Mouse (Mus musculus) olfactory bulb, adult 2 months (tissue): ENCODE data around the gene Mospd3. TPM values are rescaled to one million over a fixed set of nuclear protein-coding genes. Genes with fewer than 3 reads are reported as not detected.

Experiments
- H3K27ac ChIP-seq: fragments of 200-500 bp; 2 replicates; pipeline ENCODE4 v1.5.1; 2012; ENCODE audit warnings: low read depth, low read length; ENCODE audit not compliant: insufficient read depth
- H3K4me1 ChIP-seq: fragments of 200-500 bp; 2 replicates; pipeline ENCODE4 v1.6.1; 2012; ENCODE audit warnings: low read length; ENCODE audit not compliant: control insufficient read depth, insufficient read depth
- H3K4me3 ChIP-seq: fragments of 200-500 bp; 2 replicates; pipeline ENCODE4 v1.5.1; 2012; ENCODE audit warnings: mild to moderate bottlenecking, low read depth, low read length, moderate library complexity; ENCODE audit not compliant: insufficient read depth
- CTCF ChIP-seq: fragments of 200-500 bp; IDR thresholded peaks from 2 replicates; pipeline ENCODE4 v1.5.1; 2012; ENCODE audit warnings: low read depth, mild to moderate bottlenecking, low read length, moderate library complexity; ENCODE audit not compliant: insufficient read depth
- POLR2A ChIP-seq: fragments of 200-500 bp; IDR thresholded peaks from 2 replicates; pipeline ENCODE4 v1.6.1; 2012; ENCODE audit warnings: mild to moderate bottlenecking, low read depth, low read length, moderate library complexity; ENCODE audit not compliant: insufficient read depth
- WGBS: fragments of 180-500 bp; shearing (Covaris S2); methylation state at CpG from one replicate; pipeline ENCODE4 v1.1.7; 2018; 5-methylcytosine and 5-hydroxymethylcytosine counted together
- polyA plus RNA-seq: library from polyadenylated mRNA; stranded (reverse); fragments of >200 nt; gene quantifications from 2 replicates; pipeline ENCODE4 v1.2.4, GENCODE M21; 2012; ENCODE audit warnings: low replicate concordance; ENCODE audit not compliant: missing spikeins, insufficient read depth, insufficient read length

Mospd3 gene
- polyA plus RNA-seq: not detected in 2 replicates

- H3K27ac ChIP-seq: peak within 1 kb of the TSS; percentile 86
- H3K4me1 ChIP-seq: peaks cover 9% of the 10 kb centered on the region
- H3K4me3 ChIP-seq: peak within 1 kb of the TSS; percentile 67
- TF ChIP-seq POLR2A (peak; percentile 29; the same call in 1 of the 2 replicates), CTCF (no peak)
- under 1% methylated on average over 41 of the region's 41 CpGs for WGBS
These were observed at the start of gene Mospd3 for GRCm38 (mm10) chr5:137600619-137601364. Mospd3 (minus strand) TSS chr5:137601058.

- no peak overlapping the region for H3K4me3 ChIP-seq
- H3K27ac ChIP-seq: no peak overlapping the region
- WGBS: 53% methylated on average over 18 of the region's 18 CpGs
These were observed 49.1 kb upstream of the Mospd3 start for GRCm38 (mm10) chr5:137649669-137650571.

GRCm38 (mm10) chr5:137649251-137649650 lies 48.4 kb upstream of the Mospd3 start:
- peaks cover 5% of the 10 kb centered on the region for H3K4me1 ChIP-seq
- 48% methylated on average over 4 of the region's 4 CpGs for WGBS
- TF ChIP-seq CTCF (no peak), POLR2A (no peak)
- H3K4me3 ChIP-seq: no peak overlapping the region
- no peak overlapping the region for H3K27ac ChIP-seq

More at GRCm38 (mm10) chr5:137649669-137650571, 49.1 kb upstream of the Mospd3 start:
- no peak for TF ChIP-seq POLR2A
- TF ChIP-seq CTCF: no peak
- peaks cover 5% of the 10 kb centered on the region for H3K4me1 ChIP-seq

GRCm38 (mm10) chr5:137647827-137648601 lies 47.2 kb upstream of the Mospd3 start:
- 82% methylated on average over 9 of the region's 9 CpGs for WGBS
- H3K27ac ChIP-seq: no peak overlapping the region
- no peak overlapping the region for H3K4me3 ChIP-seq
- TF ChIP-seq CTCF: no peak
- peaks cover 5% of the 10 kb centered on the region for H3K4me1 ChIP-seq

DNA sequence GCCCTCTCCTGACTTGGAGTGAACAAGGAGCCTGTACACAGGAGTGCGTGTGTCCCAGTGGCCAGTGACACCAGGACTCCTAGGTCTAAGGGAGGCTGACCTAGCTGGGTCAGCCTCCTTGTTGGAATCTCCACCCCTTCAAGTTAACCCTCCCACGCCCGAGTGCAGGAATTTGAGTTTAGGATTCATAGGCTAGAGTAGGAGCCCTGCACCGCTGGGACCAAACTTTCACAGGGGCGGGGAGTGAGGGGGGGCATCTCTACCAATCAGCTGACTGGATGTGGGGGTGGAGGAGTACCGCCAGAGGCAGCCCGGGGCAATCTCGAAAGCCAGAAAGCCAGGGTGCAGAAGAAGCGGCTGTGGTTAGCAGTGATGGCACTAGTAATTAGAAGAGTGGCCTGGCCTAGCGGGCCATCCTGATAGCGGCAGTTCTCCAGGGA lies 44.8 kb upstream of the Mospd3 start, which contains the start of gene Irs3:
Gene Irs3 (minus strand): TSS at position 63 of the 440 bp plus-strand sequence.
- TF ChIP-seq POLR2A (no peak), CTCF (no peak)
- Histone ChIP-seq H3K4me3 (peak within 1 kb of the TSS; percentile 1; the same call in 1 of the 2 replicates), H3K4me1 (peaks cover 5% of the 10 kb centered on the region), H3K27ac (no peak within 1 kb of the TSS)
- 35% methylated on average over 11 of the region's 11 CpGs for WGBS

DNA sequence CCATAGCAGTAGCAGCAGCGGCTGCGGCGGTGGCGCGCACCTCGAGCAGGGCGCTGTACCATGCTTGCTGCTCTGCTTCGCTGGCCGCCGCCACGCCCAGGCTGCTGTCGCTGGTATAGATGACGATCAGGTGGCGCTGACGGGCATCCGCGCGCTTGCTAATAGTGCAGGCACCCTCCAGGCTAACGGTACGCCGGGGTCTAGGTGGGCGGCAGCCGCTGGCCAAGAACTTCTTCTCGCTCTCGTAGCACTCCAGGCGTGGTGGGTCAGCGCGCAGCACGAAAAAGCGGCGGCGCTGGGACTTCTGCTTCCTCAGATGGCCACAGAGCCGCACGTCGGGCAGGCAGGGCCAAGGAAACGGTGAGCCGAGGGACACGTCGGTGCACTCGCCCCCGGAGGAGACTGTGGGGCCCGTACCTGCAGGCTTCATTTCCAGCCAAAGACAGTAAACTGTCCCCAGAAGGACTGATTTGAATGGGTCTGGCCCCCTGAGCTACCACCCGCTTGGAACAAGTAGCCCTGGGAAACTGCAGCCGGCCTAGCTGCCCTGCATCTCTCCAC lies 44.3 kb upstream of the Mospd3 start:
- H3K4me3 ChIP-seq: peak overlapping the region; percentile 1; the same call in 1 of the 2 replicates
- TF ChIP-seq POLR2A (no peak), CTCF (no peak)

GRCm38 (mm10) chr5:137644484-137644883 lies 43.6 kb upstream of the Mospd3 start:
- TF ChIP-seq CTCF: no peak
- no peak for TF ChIP-seq POLR2A
- Histone ChIP-seq H3K4me3 (no peak overlapping the region), H3K27ac (no peak overlapping the region), H3K4me1 (peaks cover 5% of the 10 kb centered on the region)
- 68% methylated on average over 19 of the region's 19 CpGs for WGBS

More for the DNA sequence above, 44.3 kb upstream of the Mospd3 start:
- Histone ChIP-seq H3K27ac (no peak overlapping the region), H3K4me1 (peaks cover 5% of the 10 kb centered on the region)
- WGBS: 13% methylated on average over 44 of the region's 44 CpGs

GRCm38 (mm10) chr5:137642886-137643285 lies 42.0 kb upstream of the Mospd3 start:
- Histone ChIP-seq H3K27ac (no peak overlapping the region), H3K4me1 (peaks cover 5% of the 10 kb centered on the region), H3K4me3 (no peak overlapping the region)
- WGBS: 53% methylated on average over 4 of the region's 4 CpGs
- TF ChIP-seq CTCF: no peak
- no peak for TF ChIP-seq POLR2A
